Mouse (Mus musculus): ENCODE results near the gene Ripply3. TPM values are rescaled to one million over a fixed set of nuclear protein-coding genes. Genes with fewer than 3 reads are reported as not detected.

Ripply3 gene
- polyA plus RNA-seq, 1 experiment: 34.6 TPM

- Histone ChIP-seq H3K4me3 (replicated peaks; ENCODE audit: extremely low read depth, low read depth, low read length) (peak overlapping the region; percentile 98), H3K4me1 (ENCODE audit: control insufficient read depth, insufficient read depth, low read length) (peaks cover 3% of the 10 kb centered on the region; the same call in 1 of the 2 replicates)
- 0% methylated on average over 20 of the region's 20 CpGs for whole genome bisulfite sequencing
- TF ChIP-seq POLR2A (IDR thresholded peaks at IDR 0.05; ENCODE audit: borderline replicate concordance, extremely low read depth, low read depth, low read length) (peak; percentile 73; the same call in 1 of the 2 replicates), CTCF (IDR thresholded peaks at IDR 0.05; ENCODE audit: insufficient read depth, low read length) (peak; percentile 24)
- peak; percentile 77 for DNase-seq
These were observed 15.5 kb upstream of the Ripply3 start for GRCm38 (mm10) chr16:94312663-94313228.

- 2% methylated on average over 64 of the region's 64 CpGs for WGBS
- peak; percentile 96 for DNase-seq
- H3K4me1 ChIP-seq (ENCODE audit: control insufficient read depth, insufficient read depth, low read length): peaks cover 3% of the 10 kb centered on the region; the same call in 1 of the 2 replicates
- peak within 1 kb of the TSS; percentile 98 for H3K4me3 ChIP-seq (replicated peaks; ENCODE audit: extremely low read depth, low read depth, low read length)
- TF ChIP-seq POLR2A (IDR thresholded peaks at IDR 0.05; ENCODE audit: borderline replicate concordance, extremely low read depth, low read depth, low read length): peak; percentile 69
- peak; percentile 63 for TF ChIP-seq CTCF (IDR thresholded peaks at IDR 0.05; ENCODE audit: insufficient read depth, low read length)
These were observed 14.8 kb upstream of the Ripply3 start, which contains the start of gene Hlcs for GRCm38 (mm10) chr16:94313229-94314030. TSS of gene Hlcs (minus strand) at chr16:94313571.

- DNase-seq: no peak
- 94% methylated on average over 5 of the region's 5 CpGs for WGBS
- peaks cover 3% of the 10 kb centered on the region; the same call in 1 of the 2 replicates for H3K4me1 ChIP-seq (ENCODE audit: control insufficient read depth, insufficient read depth, low read length)
- TF ChIP-seq POLR2A (IDR thresholded peaks at IDR 0.05; ENCODE audit: borderline replicate concordance, extremely low read depth, low read depth, low read length) (no peak), CTCF (IDR thresholded peaks at IDR 0.05; ENCODE audit: insufficient read depth, low read length) (no peak)
- H3K4me3 ChIP-seq (replicated peaks; ENCODE audit: extremely low read depth, low read depth, low read length): no peak overlapping the region
These were observed 13.6 kb upstream of the Ripply3 start for GRCm38 (mm10) chr16:94314626-94315025.

- H3K4me3 ChIP-seq (replicated peaks; ENCODE audit: extremely low read depth, low read depth, low read length): no peak overlapping the region
- TF ChIP-seq POLR2A (IDR thresholded peaks at IDR 0.05; ENCODE audit: borderline replicate concordance, extremely low read depth, low read depth, low read length) (no peak), CTCF (IDR thresholded peaks at IDR 0.05; ENCODE audit: insufficient read depth, low read length) (no peak)
- DNase-seq: no peak
- 41% methylated on average over 1 of the region's 1 CpGs for WGBS
- H3K4me1 ChIP-seq (ENCODE audit: control insufficient read depth, insufficient read depth, low read length): peaks cover 3% of the 10 kb centered on the region; the same call in 1 of the 2 replicates
These were observed 13.0 kb upstream of the Ripply3 start for GRCm38 (mm10) chr16:94315215-94315614.

- WGBS: 49% methylated on average over 5 of the region's 5 CpGs
- TF ChIP-seq POLR2A (IDR thresholded peaks at IDR 0.05; ENCODE audit: borderline replicate concordance, extremely low read depth, low read depth, low read length) (no peak), CTCF (IDR thresholded peaks at IDR 0.05; ENCODE audit: insufficient read depth, low read length) (no peak)
- no peak for DNase-seq
These were observed 10.5 kb upstream of the Ripply3 start for GRCm38 (mm10) chr16:94317752-94318151.

GRCm38 (mm10) chr16:94320223-94320622 is 8.0 kb upstream of the Ripply3 start:
- WGBS: 81% methylated on average over 5 of the region's 5 CpGs
- Histone ChIP-seq H3K4me1 (ENCODE audit: control insufficient read depth, insufficient read depth, low read length) (peaks cover 5% of the 10 kb centered on the region; the same call in 1 of the 2 replicates), H3K4me3 (replicated peaks; ENCODE audit: extremely low read depth, low read depth, low read length) (no peak overlapping the region)
- no peak for TF ChIP-seq POLR2A (IDR thresholded peaks at IDR 0.05; ENCODE audit: borderline replicate concordance, extremely low read depth, low read depth, low read length)
- no peak for TF ChIP-seq CTCF (IDR thresholded peaks at IDR 0.05; ENCODE audit: insufficient read depth, low read length)
- DNase-seq: no peak

More at GRCm38 (mm10) chr16:94317752-94318151, 10.5 kb upstream of the Ripply3 start:
- Histone ChIP-seq H3K4me1 (ENCODE audit: control insufficient read depth, insufficient read depth, low read length) (0 out of 2 replicates have a peak, but pooled peaks cover 3% of the 10 kb centered on the region), H3K4me3 (replicated peaks; ENCODE audit: extremely low read depth, low read depth, low read length) (no peak overlapping the region)

- Histone ChIP-seq H3K4me3 (replicated peaks; ENCODE audit: extremely low read depth, low read depth, low read length) (no peak overlapping the region), H3K4me1 (ENCODE audit: control insufficient read depth, insufficient read depth, low read length) (peaks cover 3% of the 10 kb centered on the region; the same call in 1 of the 2 replicates)
- no peak for TF ChIP-seq POLR2A (IDR thresholded peaks at IDR 0.05; ENCODE audit: borderline replicate concordance, extremely low read depth, low read depth, low read length)
- no peak for TF ChIP-seq CTCF (IDR thresholded peaks at IDR 0.05; ENCODE audit: insufficient read depth, low read length)
- WGBS: 41% methylated on average over 5 of the region's 5 CpGs
- DNase-seq: no peak
These were observed 4.5 kb upstream of the Ripply3 start for GRCm38 (mm10) chr16:94323681-94324080.

GRCm38 (mm10) chr16:94326008-94326407 is 2.2 kb upstream of the Ripply3 start:
- DNase-seq: no peak
- 94% methylated on average over 3 of the region's 3 CpGs for WGBS
- TF ChIP-seq CTCF (IDR thresholded peaks at IDR 0.05; ENCODE audit: insufficient read depth, low read length) (no peak), POLR2A (IDR thresholded peaks at IDR 0.05; ENCODE audit: borderline replicate concordance, extremely low read depth, low read depth, low read length) (no peak)
- H3K4me1 ChIP-seq (ENCODE audit: control insufficient read depth, insufficient read depth, low read length): peaks cover 3% of the 10 kb centered on the region; the same call in 1 of the 2 replicates
- H3K4me3 ChIP-seq (replicated peaks; ENCODE audit: extremely low read depth, low read depth, low read length): no peak overlapping the region

Data from lung, adult 2 months (tissue).